Mouse (Mus musculus) G1E (cell line): ENCODE data around the gene Akr7a5. TPM values are rescaled to one million over a fixed set of nuclear protein-coding genes. Genes with fewer than 3 reads are reported as not detected.

Experiments used
- ATAC-seq: 2 replicates; pipeline ENCODE4 v1.8.0; 2016; ENCODE audit warnings: mild to moderate bottlenecking; ENCODE audit not compliant: insufficient number of reproducible peaks, poor library complexity, low FRiP score, severe bottlenecking; ENCODE audit errors: extremely low read depth
- DNase-seq: peaks from one replicate; pipeline ENCODE4 v3.0.0; 2012; ENCODE audit warnings: low spot score
- H3K27me3 ChIP-seq: 2 replicates; pipeline ENCODE4 v1.6.1; 2012; ENCODE audit warnings: mild to moderate bottlenecking, low read length, inconsistent platforms; ENCODE audit not compliant: insufficient read depth
- H3K36me3 ChIP-seq: replicated peaks from 2 replicates; pipeline ENCODE3; 2012; ENCODE audit warnings: mild to moderate bottlenecking, inconsistent platforms
- H3K4me1 ChIP-seq: 2 replicates; pipeline ENCODE4 v1.6.1; 2012; ENCODE audit warnings: low read depth, low read length, inconsistent platforms, mixed read lengths; ENCODE audit not compliant: insufficient read depth
- H3K4me3 ChIP-seq: 2 replicates; pipeline ENCODE4 v1.5.1; 2012; ENCODE audit warnings: low read depth, mild to moderate bottlenecking, inconsistent platforms, low read length, moderate library complexity, mixed read lengths
- H3K9me3 ChIP-seq: replicated peaks from 2 replicates; pipeline ENCODE4 v1.6.1; 2012; ENCODE audit warnings: inconsistent platforms
- CTCF ChIP-seq: IDR thresholded peaks from 2 replicates; pipeline ENCODE4 v1.5.1; 2012; ENCODE audit warnings: low read depth, low read length, inconsistent platforms, mixed read lengths
- GATA1 ChIP-seq: IDR thresholded peaks from 2 replicates; pipeline ENCODE4 v1.6.1; 2012; ENCODE audit warnings: borderline replicate concordance, low read length, inconsistent platforms, mixed read lengths
- GATA2 ChIP-seq: IDR thresholded peaks from 2 replicates; pipeline ENCODE4 v1.6.1; 2012; ENCODE audit warnings: low read depth, low read length, inconsistent platforms, borderline replicate concordance
- POLR2AphosphoS5 ChIP-seq: IDR thresholded peaks from 2 replicates; pipeline ENCODE4 v1.6.1; 2012; ENCODE audit warnings: low read depth, low read length, inconsistent platforms; ENCODE audit not compliant: insufficient replicate concordance
- TAL1 ChIP-seq: conservative IDR thresholded peaks from 2 replicates; pipeline ENCODE4 v1.6.1; 2012; ENCODE audit warnings: low read depth, low read length, inconsistent platforms, mixed read lengths
- polyA plus RNA-seq: library from polyadenylated mRNA; stranded (reverse); fragments of >175 nt; gene quantifications from 2 replicates; pipeline ENCODE4 v1.2.3, GENCODE M21; 2012
- total RNA-seq, 2 experiments: library from RNA; stranded (forward) in 1 of 2; stranded (reverse) in 1 of 2; fragments of 200-1000 nt in 1 of 2; fragments of >200 nt in 1 of 2; fragmentation: Nextera tagmentation in 1 of 2; gene quantifications; 2 replicates each; pipeline ENCODE4 v1.2.3; 2014 to 2017

Gene Akr7a5
- total and polyA plus RNA-seq, 3 experiments: 7.8 to 57.3 (median 13.8) TPM

GRCm38 (mm10) chr4:139360761-139361548 lies 50.4 kb downstream of the Akr7a5 start:
- no peak overlapping the region for H3K4me3 ChIP-seq
- no peaks in the 10 kb centered on the region for H3K9me3 ChIP-seq
- TF ChIP-seq POLR2AphosphoS5: no peak
- no peak for TF ChIP-seq CTCF
- TF ChIP-seq GATA1: no peak
- TF ChIP-seq GATA2: no peak
- no peak for TF ChIP-seq TAL1
- H3K36me3 ChIP-seq: peaks cover 99% of the 10 kb centered on the region
- DNase-seq (no peak), ATAC-seq (peak; percentile 34; the same call in 1 of the 2 replicates)
- H3K4me1 ChIP-seq: peaks cover 28% of the 10 kb centered on the region
- H3K27me3 ChIP-seq: no peaks in the 10 kb centered on the region

- Histone ChIP-seq H3K4me3 (no peak overlapping the region), H3K27me3 (no peaks in the 10 kb centered on the region), H3K9me3 (no peaks in the 10 kb centered on the region), H3K36me3 (peaks cover 100% of the 10 kb centered on the region), H3K4me1 (peaks cover 4% of the 10 kb centered on the region; the same call in 1 of the 2 replicates)
- DNase-seq (no peak), ATAC-seq (no peak)
- no peak for TF ChIP-seq GATA1
- TF ChIP-seq GATA2: no peak
- TF ChIP-seq TAL1: no peak
- TF ChIP-seq CTCF: no peak
- no peak for TF ChIP-seq POLR2AphosphoS5
Observed at GRCm38 (mm10) chr4:139367336-139367735, 56.8 kb downstream of the Akr7a5 start.

Other genes with a start within 250 kb of the Akr7a5 start
- gene Htr6, start 235.2 kb upstream of the Akr7a5 start, total RNA-seq (2014; fragmentation: Nextera tagmentation): not detected in 2 replicates
- gene Htr6, start 235.2 kb upstream of the Akr7a5 start, total RNA-seq (2017): 0.06 TPM in 1 of 2 replicates, not detected in the other
- not detected in 2 replicates for gene Htr6, start 235.2 kb upstream of the Akr7a5 start, polyA plus RNA-seq
- not detected in 2 replicates for gene Nbl1, start 217.8 kb upstream of the Akr7a5 start, total RNA-seq (2014; fragmentation: Nextera tagmentation)
- 0.11 TPM in 1 of 2 replicates, not detected in the other for gene Nbl1, start 217.8 kb upstream of the Akr7a5 start, total RNA-seq (2017)
- 0.05 and 0.18 TPM in 2 replicates for gene Nbl1, start 217.8 kb upstream of the Akr7a5 start, polyA plus RNA-seq
- 342 and 377 TPM in 2 replicates for gene Minos1, start 179.6 kb upstream of the Akr7a5 start, total RNA-seq (2014; fragmentation: Nextera tagmentation)
- gene Minos1, start 179.6 kb upstream of the Akr7a5 start, total RNA-seq (2017): 323 and 338 TPM in 2 replicates
- gene Minos1, start 179.6 kb upstream of the Akr7a5 start, polyA plus RNA-seq: 11.9 and 12.8 TPM in 2 replicates
- gene Capzb, start 117.8 kb upstream of the Akr7a5 start, total RNA-seq (2014; fragmentation: Nextera tagmentation): 310 and 312 TPM in 2 replicates
- gene Capzb, start 117.8 kb upstream of the Akr7a5 start, total RNA-seq (2017): 86.7 and 91.8 TPM in 2 replicates
- gene Capzb, start 117.8 kb upstream of the Akr7a5 start, polyA plus RNA-seq: 99.4 and 110 TPM in 2 replicates
- 4.3 and 6.8 TPM in 2 replicates for gene Pqlc2, start within 50 bp of the Akr7a5 start, total RNA-seq (2014; fragmentation: Nextera tagmentation)
- 11.8 and 14.0 TPM in 2 replicates for gene Pqlc2, start within 50 bp of the Akr7a5 start, total RNA-seq (2017)
- 3.8 and 4.4 TPM in 2 replicates for gene Pqlc2, start within 50 bp of the Akr7a5 start, polyA plus RNA-seq
- 60.7 and 78.4 TPM in 2 replicates for gene Mrto4, start 41.8 kb downstream of the Akr7a5 start, total RNA-seq (2014; fragmentation: Nextera tagmentation)
- gene Mrto4, start 41.8 kb downstream of the Akr7a5 start, total RNA-seq (2017): 65.6 and 75.9 TPM in 2 replicates
- gene Mrto4, start 41.8 kb downstream of the Akr7a5 start, polyA plus RNA-seq: 68.6 and 97.0 TPM in 2 replicates
- 21.4 and 26.9 TPM in 2 replicates for gene Emc1, start 41.8 kb downstream of the Akr7a5 start, total RNA-seq (2014; fragmentation: Nextera tagmentation)
- 20.3 and 20.8 TPM in 2 replicates for gene Emc1, start 41.8 kb downstream of the Akr7a5 start, total RNA-seq (2017)
- 5.3 and 9.4 TPM in 2 replicates for gene Emc1, start 41.8 kb downstream of the Akr7a5 start, polyA plus RNA-seq
- 386 and 393 TPM in 2 replicates for gene Ubr4, start 41.9 kb downstream of the Akr7a5 start, total RNA-seq (2014; fragmentation: Nextera tagmentation)
- gene Ubr4, start 41.9 kb downstream of the Akr7a5 start, total RNA-seq (2017): 62.2 and 68.1 TPM in 2 replicates
- 67.8 and 132 TPM in 2 replicates for gene Ubr4, start 41.9 kb downstream of the Akr7a5 start, polyA plus RNA-seq
- gene Iffo2, start 219.8 kb downstream of the Akr7a5 start, total RNA-seq (2014; fragmentation: Nextera tagmentation): not detected in 2 replicates
- 0.35 and 0.38 TPM in 2 replicates for gene Iffo2, start 219.8 kb downstream of the Akr7a5 start, total RNA-seq (2017)
- gene Iffo2, start 219.8 kb downstream of the Akr7a5 start, polyA plus RNA-seq: 0.09 and 0.20 TPM in 2 replicates